Mouse (Mus musculus) MEL (cell line): ENCODE measurements around the gene Foxb1. TPM values are rescaled to one million over a fixed set of nuclear protein-coding genes. Genes with fewer than 3 reads are reported as not detected.

Experiments
- DNase-seq: peaks from one replicate; pipeline ENCODE4 v3.0.0; 2011; ENCODE audit warnings: low read depth, low spot score
- H3K27ac ChIP-seq: 2 replicates; pipeline ENCODE4 v1.5.1; 2012; ENCODE audit warnings: low read depth, mild to moderate bottlenecking, control low read depth, low read length, moderate library complexity; ENCODE audit not compliant: control insufficient read depth
- H3K27me3 ChIP-seq, 2 experiments: fragments of 150-350 bp in 1 of 2; sonication (generic) in 1 of 2; 2 replicates each; pipeline ENCODE4 v1.6.1; 2012; ENCODE audit warnings: low read length in 2 of 2, mild to moderate bottlenecking in 2 of 2, improper control_type of control experiment in 1 of 2, moderate library complexity in 1 of 2; ENCODE audit not compliant: insufficient read depth in 2 of 2, control insufficient read depth in 1 of 2
- H3K36me3 ChIP-seq, 2 experiments: 2 replicates each; pipeline ENCODE4 v1.6.1; 2012 to 2014; ENCODE audit warnings: low read length in 2 of 2, improper control_type of control experiment in 1 of 2, inconsistent platforms in 1 of 2, mild to moderate bottlenecking in 1 of 2; ENCODE audit not compliant: insufficient read depth in 2 of 2, control insufficient read depth in 1 of 2
- H3K4me1 ChIP-seq, 2 experiments: fragments of 150-350 bp in 1 of 2; sonication (generic) in 1 of 2; 2 replicates each; pipeline ENCODE4 v1.6.1; 2012; ENCODE audit warnings: low read length in 2 of 2, improper control_type of control experiment in 1 of 2, mild to moderate bottlenecking in 1 of 2; ENCODE audit not compliant: insufficient read depth in 2 of 2, control insufficient read depth in 1 of 2
- H3K4me3 ChIP-seq, 2 experiments: fragments of 150-350 bp in 1 of 2; sonication (generic) in 1 of 2; 2 replicates each; pipeline ENCODE4 v1.5.1; 2012; ENCODE audit warnings: low read depth in 2 of 2, low read length in 2 of 2, mild to moderate bottlenecking in 2 of 2, moderate library complexity in 2 of 2, control low read depth in 1 of 2, improper control_type of control experiment in 1 of 2; ENCODE audit not compliant: control insufficient read depth in 1 of 2, insufficient read depth in 1 of 2
- H3K79me2 ChIP-seq: 2 replicates; pipeline ENCODE4 v1.6.1; 2012; ENCODE audit warnings: mild to moderate bottlenecking, low read length, moderate library complexity; ENCODE audit not compliant: control insufficient read depth, poor library complexity, insufficient read depth
- H3K9ac ChIP-seq: 2 replicates; pipeline ENCODE4 v1.6.1; 2012; ENCODE audit warnings: low read depth, mild to moderate bottlenecking, control low read depth, low read length, moderate library complexity; ENCODE audit not compliant: control insufficient read depth, poor library complexity, severe bottlenecking
- H3K9me3 ChIP-seq: fragments of 150-350 bp; sonication (generic); replicated peaks from 2 replicates; pipeline ENCODE4 v1.6.1; 2012; ENCODE audit warnings: mild to moderate bottlenecking, low read length, improper control_type of control experiment, moderate library complexity; ENCODE audit not compliant: insufficient read depth
- BHLHE40 ChIP-seq: IDR thresholded peaks from 2 replicates; pipeline ENCODE4 v1.6.1; 2012; ENCODE audit warnings: low read depth, mild to moderate bottlenecking, inconsistent platforms, low read length, improper control_type of control experiment, borderline replicate concordance
- CHD1 ChIP-seq: IDR thresholded peaks from 2 replicates; pipeline ENCODE4 v1.6.1; 2012; ENCODE audit warnings: low read depth, mild to moderate bottlenecking, inconsistent platforms, low read length, improper control_type of control experiment
- CHD2 ChIP-seq: IDR thresholded peaks from 2 replicates; pipeline ENCODE4 v1.6.1; 2011; ENCODE audit warnings: low read length, improper control_type of control experiment
- CTCF ChIP-seq, 3 experiments: IDR thresholded peaks in 2 of 3; conservative IDR thresholded peaks in 1 of 3; 2 replicates each; pipeline ENCODE4 v1.5.1; 2011 to 2012; ENCODE audit warnings: low read length in 3 of 3, low read depth in 2 of 3, mild to moderate bottlenecking in 2 of 3, improper control_type of control experiment in 1 of 3, inconsistent platforms in 1 of 3, mixed read lengths in 1 of 3, moderate library complexity in 1 of 3; ENCODE audit not compliant: control insufficient read depth in 1 of 3, insufficient read depth in 1 of 3, poor library complexity in 1 of 3, severe bottlenecking in 1 of 3
- E2F4 ChIP-seq: IDR thresholded peaks from 2 replicates; pipeline ENCODE4 v1.6.1; 2011; ENCODE audit warnings: low read depth, low read length, improper control_type of control experiment, borderline replicate concordance
- ELF1 ChIP-seq: IDR thresholded peaks from 2 replicates; pipeline ENCODE4 v1.6.1; 2014; ENCODE audit warnings: low read depth, mild to moderate bottlenecking, inconsistent platforms, low read length, improper control_type of control experiment, moderate library complexity
- ETS1 ChIP-seq: IDR thresholded peaks from 2 replicates; pipeline ENCODE4 v1.6.1; 2012; ENCODE audit warnings: low read depth, mild to moderate bottlenecking, inconsistent platforms, low read length, improper control_type of control experiment, moderate library complexity
- GABPA ChIP-seq: IDR thresholded peaks from 2 replicates; pipeline ENCODE4 v1.6.1; 2012; ENCODE audit warnings: low read depth, mild to moderate bottlenecking, inconsistent platforms, low read length, improper control_type of control experiment, moderate library complexity
- HCFC1 ChIP-seq: IDR thresholded peaks from 2 replicates; pipeline ENCODE4 v1.6.1; 2012; ENCODE audit warnings: low read depth, mild to moderate bottlenecking, inconsistent platforms, low read length, improper control_type of control experiment, moderate library complexity
- MAFK ChIP-seq: IDR thresholded peaks from 2 replicates; pipeline ENCODE4 v1.6.1; 2011; ENCODE audit warnings: low read depth, mild to moderate bottlenecking, low read length, improper control_type of control experiment, borderline replicate concordance
- MAX ChIP-seq: IDR thresholded peaks from 2 replicates; pipeline ENCODE4 v1.6.1; 2011; ENCODE audit warnings: low read length, improper control_type of control experiment
- MXI1 ChIP-seq: IDR thresholded peaks from 2 replicates; pipeline ENCODE4 v1.6.1; 2011; ENCODE audit warnings: mild to moderate bottlenecking, low read depth, low read length, improper control_type of control experiment
- MYB ChIP-seq: IDR thresholded peaks from 2 replicates; pipeline ENCODE4 v1.6.1; 2011; ENCODE audit warnings: mild to moderate bottlenecking, low read depth, low read length, improper control_type of control experiment
- NRF1 ChIP-seq: IDR thresholded peaks from 2 replicates; pipeline ENCODE4 v1.6.1; 2014; ENCODE audit warnings: low read depth, mild to moderate bottlenecking, inconsistent platforms, low read length, improper control_type of control experiment, moderate library complexity; ENCODE audit not compliant: poor library complexity, insufficient read depth, severe bottlenecking
- RCOR1 ChIP-seq: IDR thresholded peaks from 2 replicates; pipeline ENCODE4 v1.6.1; 2012; ENCODE audit warnings: low read depth, mild to moderate bottlenecking, inconsistent platforms, low read length, improper control_type of control experiment
- SIN3A ChIP-seq: IDR thresholded peaks from 2 replicates; pipeline ENCODE4 v1.6.1; 2012; ENCODE audit warnings: low read length, improper control_type of control experiment, inconsistent platforms
- TAL1 ChIP-seq: IDR thresholded peaks from 2 replicates; pipeline ENCODE4 v1.6.1; 2012; ENCODE audit warnings: mild to moderate bottlenecking, inconsistent platforms, low read length, moderate library complexity, mixed read lengths
- UBTF ChIP-seq: IDR thresholded peaks from 2 replicates; pipeline ENCODE4 v1.6.1; 2012; ENCODE audit warnings: low read depth, mild to moderate bottlenecking, inconsistent platforms, low read length, improper control_type of control experiment, moderate library complexity, borderline replicate concordance; ENCODE audit not compliant: insufficient read depth
- USF2 ChIP-seq, 2 experiments: IDR thresholded peaks; 2 replicates each; pipeline ENCODE4 v1.6.1; 2011 to 2012; ENCODE audit warnings: improper control_type of control experiment in 2 of 2, low read length in 2 of 2, borderline replicate concordance in 1 of 2, inconsistent platforms in 1 of 2, low read depth in 1 of 2, mild to moderate bottlenecking in 1 of 2; ENCODE audit not compliant: insufficient read depth in 1 of 2
- ZC3H11A ChIP-seq: IDR thresholded peaks from 2 replicates; pipeline ENCODE4 v1.6.1; 2012; ENCODE audit warnings: low read depth, mild to moderate bottlenecking, inconsistent platforms, low read length, improper control_type of control experiment
- ZMIZ1 ChIP-seq: IDR thresholded peaks from 2 replicates; pipeline ENCODE4 v1.6.1; 2012; ENCODE audit warnings: low read depth, mild to moderate bottlenecking, inconsistent platforms, low read length, improper control_type of control experiment, moderate library complexity
- ZNF384 ChIP-seq: IDR thresholded peaks from 2 replicates; pipeline ENCODE4 v1.6.1; 2012; ENCODE audit warnings: low read depth, mild to moderate bottlenecking, inconsistent platforms, low read length, improper control_type of control experiment
- polyA plus RNA-seq, 2 experiments: library from polyadenylated mRNA; stranded (reverse) in 1 of 2; unstranded in 1 of 2; fragments of >175 nt in 1 of 2; fragments of >200 nt in 1 of 2; gene quantifications; 2 replicates each; pipeline versions ENCODE4 v1.2.1 to v1.2.4; 2012; ENCODE audit warnings: low replicate concordance in 2 of 2, low read depth in 1 of 2; ENCODE audit not compliant: insufficient read length in 2 of 2, insufficient read depth in 1 of 2, missing spikeins in 1 of 2
- total RNA-seq: library from RNA; depleted of rRNA; stranded (reverse); fragments of 300-350 nt; gene quantifications from 2 replicates; pipeline ENCODE4 v1.2.3, GENCODE M21; 2012

Foxb1 gene
- total and polyA plus RNA-seq, 3 experiments: not detected

GRCm38 (mm10) chr9:69769091-69769948 is 8.6 kb upstream of the Foxb1 start:
- Histone ChIP-seq H3K4me1 (no peaks in the 10 kb centered on the region), H3K9me3 (no peaks in the 10 kb centered on the region), H3K27me3 (no peaks in the 10 kb centered on the region), H3K4me3 (no peak overlapping the region), H3K79me2 (no peaks in the 10 kb centered on the region), H3K9ac (no peak overlapping the region), H3K36me3 (no peaks in the 10 kb centered on the region), H3K27ac (no peak overlapping the region)
- TF ChIP-seq CTCF (IDR thresholded peaks at IDR 0.05 in 2 of 3, conservative IDR thresholded peaks at IDR 0.05 in 1 of 3; ENCODE audit: control insufficient read depth in 1 of 3, insufficient read depth in 1 of 3, low read depth in 2 of 3, low read length in 3 of 3, poor library complexity in 1 of 3, severe bottlenecking in 1 of 3): no peak
- no peak for TF ChIP-seq BHLHE40
- TF ChIP-seq CHD1: no peak
- TF ChIP-seq MXI1: no peak
- no peak for TF ChIP-seq MYB
- TF ChIP-seq CHD2: no peak
- no peak for TF ChIP-seq ZC3H11A
- TF ChIP-seq ELF1: no peak
- no peak for TF ChIP-seq SIN3A
- no peak for TF ChIP-seq ZNF384
- TF ChIP-seq HCFC1: no peak
- no peak for TF ChIP-seq MAX
- no peak for TF ChIP-seq TAL1
- TF ChIP-seq NRF1: no peak
- TF ChIP-seq E2F4: no peak
- TF ChIP-seq UBTF: no peak
- no peak for DNase-seq

DNA sequence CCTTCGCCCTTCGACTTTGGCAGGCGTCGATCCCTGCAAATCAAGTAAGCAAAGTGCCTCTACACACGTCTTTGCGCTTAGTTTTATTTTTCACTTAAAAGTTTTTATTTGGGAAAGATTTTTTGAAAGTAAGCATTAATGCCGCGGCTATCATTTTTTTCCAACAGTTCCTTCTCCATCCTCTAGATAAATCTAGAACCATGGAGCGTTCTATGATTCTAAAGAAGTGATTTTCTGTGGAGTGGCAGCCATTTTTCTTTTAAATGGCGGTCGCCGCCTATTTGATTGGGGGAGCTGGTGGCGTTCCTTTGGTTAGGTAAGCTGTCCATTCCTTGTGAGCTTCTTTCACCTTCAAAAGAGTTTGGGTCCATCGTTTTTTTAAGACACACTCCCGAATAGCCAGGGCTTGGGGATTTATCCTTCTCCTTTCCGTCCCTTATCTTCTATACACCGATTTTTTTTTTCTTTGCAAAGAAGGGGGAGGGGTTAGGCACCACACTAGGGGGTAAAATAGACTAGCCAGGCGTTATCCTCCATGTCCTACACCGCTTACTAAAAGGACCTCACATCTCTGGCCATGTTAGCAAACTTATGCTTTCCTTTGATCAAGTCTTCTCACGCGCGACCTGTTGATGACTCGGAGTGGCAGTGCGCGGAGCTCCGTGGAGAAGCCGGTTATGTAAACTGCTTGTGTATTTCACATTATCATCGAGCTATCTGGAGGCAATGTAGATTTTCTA is 7.6 kb upstream of the Foxb1 start:
- no peak for DNase-seq
- Histone ChIP-seq H3K9ac (no peak overlapping the region), H3K4me1 (no peaks in the 10 kb centered on the region), H3K79me2 (no peaks in the 10 kb centered on the region), H3K36me3 (no peaks in the 10 kb centered on the region), H3K4me3 (no peak overlapping the region), H3K27ac (no peak overlapping the region), H3K27me3 (no peaks in the 10 kb centered on the region), H3K9me3 (no peaks in the 10 kb centered on the region)
- TF ChIP-seq USF2 (IDR thresholded peaks at IDR 0.05; ENCODE audit: borderline replicate concordance in 1 of 2, insufficient read depth in 1 of 2, low read depth in 1 of 2, low read length in 2 of 2) (no peak), MYB (no peak), RCOR1 (no peak), ZNF384 (no peak), ETS1 (no peak), MXI1 (no peak), HCFC1 (no peak), MAFK (no peak), ZC3H11A (no peak), E2F4 (no peak), TAL1 (no peak), ZMIZ1 (no peak), GABPA (no peak)
